Mouse (Mus musculus) neutrophil, adult 65 days (primary cell): Measurements from ENCODE around the gene Clec12b. TPM values are rescaled to one million over a fixed set of nuclear protein-coding genes. Genes with fewer than 3 reads are reported as not detected.

Experiments
- total RNA-seq: library from RNA; stranded (reverse); gene quantifications from 2 replicates; pipeline ENCODE4 v1.2.4, GENCODE M21; 2023

The Clec12b gene
- not detected in 2 replicates for total RNA-seq

DNA sequence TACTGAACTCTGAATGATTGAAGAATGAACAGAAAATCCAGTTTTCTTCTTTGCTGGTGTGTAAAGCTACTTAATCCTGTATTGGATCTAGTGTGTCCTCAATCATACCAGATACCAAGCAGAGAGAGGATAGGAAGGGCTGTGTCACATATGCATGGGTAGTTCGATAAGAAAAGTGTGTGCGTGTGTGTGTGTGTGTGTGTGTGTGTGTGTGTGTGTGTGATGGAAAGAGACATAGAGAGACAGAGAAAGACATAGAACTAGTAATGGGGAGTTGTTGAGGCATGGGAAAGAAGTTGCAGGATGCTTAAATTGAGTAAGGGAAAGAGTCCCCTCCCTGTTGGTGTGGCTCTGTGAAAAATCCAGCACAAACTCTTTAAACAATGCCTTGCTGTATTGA is at the start of gene Clec12b:
Clec12b (minus strand) TSS at position 101 of the 400 bp plus-strand sequence.

DNA sequence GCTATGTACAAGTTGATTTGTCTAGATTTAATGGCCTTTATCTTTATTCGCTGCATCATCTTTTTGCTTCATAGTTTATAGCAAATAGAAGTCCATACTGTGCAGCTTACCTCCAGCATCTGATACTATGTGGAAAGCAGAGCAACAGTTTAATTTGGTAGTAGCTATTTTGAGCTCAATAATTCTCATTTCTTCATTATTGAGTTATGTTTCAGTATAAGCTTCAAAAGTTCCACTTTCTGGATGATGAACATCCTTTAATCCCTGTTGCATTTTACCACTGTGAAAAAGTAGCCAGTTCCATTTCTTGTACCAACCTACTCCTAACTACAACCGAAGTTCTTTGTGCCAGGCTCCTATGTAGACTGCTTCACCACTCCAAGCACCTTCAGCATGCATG is 22.9 kb upstream of the Clec12b start, which contains the start of gene Clec9a:
Clec9a (plus strand) TSS at position 301 of the 400 bp plus-strand sequence.

DNA sequence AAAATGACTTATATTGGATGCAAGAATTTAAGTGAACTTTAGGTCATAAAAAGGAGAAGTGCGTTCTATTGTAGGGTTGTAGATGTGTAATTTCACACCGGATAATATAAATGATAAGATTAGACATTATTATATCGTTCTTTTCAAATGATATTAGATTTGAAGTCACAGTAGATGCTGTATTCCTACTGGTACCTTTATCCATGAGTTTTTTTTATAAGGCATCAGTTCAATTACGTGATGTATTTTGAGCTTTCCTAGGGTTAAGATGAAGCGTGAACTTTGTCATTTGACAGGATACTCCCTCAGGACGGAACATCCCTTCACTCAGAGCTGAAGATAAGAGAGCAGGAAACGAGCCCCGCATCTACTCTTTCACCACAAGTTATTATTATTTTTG is 11.3 kb upstream of the Clec12b start, which contains the start of gene Clec1b:
Clec1b (plus strand) TSS at position 301 of the 400 bp plus-strand sequence.

DNA sequence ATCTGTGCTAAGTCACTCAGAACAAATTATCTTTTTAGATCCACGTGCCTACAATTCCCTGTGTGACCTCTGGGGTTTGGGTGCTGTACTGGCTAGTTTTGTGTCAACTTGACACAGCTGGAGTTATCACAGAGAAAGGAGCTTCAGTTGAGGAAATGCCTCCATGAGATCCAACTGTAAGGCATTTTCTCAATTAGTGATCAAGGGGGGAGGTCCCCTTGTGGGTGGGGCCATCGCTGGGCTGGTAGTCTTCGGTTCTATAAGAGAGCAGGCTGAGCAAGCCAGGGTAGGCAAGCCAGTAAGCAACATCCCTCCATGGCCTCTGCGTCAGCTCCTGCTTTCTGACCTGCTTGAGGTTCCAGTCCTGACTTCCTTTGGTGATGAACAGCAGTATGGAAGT is 43.3 kb downstream of the Clec12b start, which contains the start of gene Clec12a:
Clec12a (plus strand) TSS at position 301 of the 400 bp plus-strand sequence.

DNA sequence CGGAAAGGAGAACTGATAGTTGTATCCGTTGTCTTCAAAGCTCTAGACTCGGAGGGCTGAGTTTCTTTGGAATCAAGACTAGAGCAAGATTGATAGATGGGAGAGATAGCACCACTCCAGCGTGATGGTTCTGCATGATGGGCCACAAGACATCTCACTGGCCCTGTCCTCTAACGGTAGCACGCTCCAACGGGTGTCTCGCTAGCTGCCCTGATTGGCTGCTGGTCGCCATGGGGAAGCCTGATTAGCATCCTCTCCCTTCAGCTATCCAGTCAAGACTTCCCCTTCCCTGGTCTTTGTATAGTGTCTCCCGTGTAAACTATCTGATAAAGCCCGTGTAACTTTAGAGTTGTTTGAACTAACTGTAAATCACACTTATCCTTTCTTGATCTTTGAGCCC is 54.1 kb downstream of the Clec12b start, which contains the start of gene 4922502D21Rik:
4922502D21Rik (minus strand) TSS at position 187 of the 400 bp plus-strand sequence.

Other genes with a start within 250 kb of the Clec12b start
- gene Clec2d, start 205.3 kb downstream of the Clec12b start, total RNA-seq = 14.3 and 24.8 TPM in 2 replicates
- 39.1 and 48.5 TPM in 2 replicates for gene Cd69, start 110.4 kb downstream of the Clec12b start, total RNA-seq
- not detected in 2 replicates for gene 4922502D21Rik, start 54.1 kb downstream of the Clec12b start, total RNA-seq
- gene Clec12a, start 43.2 kb downstream of the Clec12b start, total RNA-seq = 157 TPM in 2 replicates
- gene Clec1b, start 11.4 kb upstream of the Clec12b start, total RNA-seq = 12.0 and 13.0 TPM in 2 replicates
- 0.92 and 2.7 TPM in 2 replicates for gene Clec9a, start 23.0 kb upstream of the Clec12b start, total RNA-seq
- gene Clec1a, start 66.1 kb upstream of the Clec12b start, total RNA-seq = 0.23 and 0.57 TPM in 2 replicates
- gene Olr1, start 121.3 kb upstream of the Clec12b start, total RNA-seq = 35.0 and 36.3 TPM in 2 replicates
- gene Tmem52b, start 126.7 kb upstream of the Clec12b start, total RNA-seq = 0.91 and 1.1 TPM in 2 replicates
- 27.8 and 30.0 TPM in 2 replicates for gene Gabarapl1, start 147.3 kb upstream of the Clec12b start, total RNA-seq
- gene Klre1, start 192.0 kb upstream of the Clec12b start, total RNA-seq = not detected in 2 replicates
- 0.54 and 0.77 TPM in 2 replicates for gene Klrd1, start 205.9 kb upstream of the Clec12b start, total RNA-seq
- gene Klrk1, start 238.0 kb upstream of the Clec12b start, total RNA-seq = 0.36 and 0.57 TPM in 2 replicates